Comparison of ENCODE assay signal across 16 mouse cellular contexts in genomic region chr11:6731505-6731904, GRCm38 (mm10).
"Had no signal": no experiment of that assay in that cellular context is flagged by ENCODE, and none has a peak within 500 bp of the region (broad histone marks: within the 10 kb centered on the region; RNA-seq: fewer than 3 reads in every experiment).

No protein-coding gene starts in this region.

- H3K9ac ChIP-seq: kidney, embryonic 15.5 days; liver, embryonic 15.5 days; lung, embryonic 14.5 days; neural tube, embryonic 15.5 days had no signal

- DNase-seq: kidney, adult 2 months; kidney, postnatal 14 days; lung, embryonic 14.5 days; lung, postnatal 14 days; retina, postnatal 1 day; spleen, adult 18-20 months; thymus, postnatal 4 days had no signal

- H3K4me3 ChIP-seq: kidney, embryonic 15.5 days; limb, embryonic 10.5 days; liver, embryonic 15.5 days; megakaryocyte, embryonic 14.5 days; myocyte; neural tube, embryonic 15.5 days had no signal

- H3K27me3 ChIP-seq: kidney, embryonic 15.5 days; liver, embryonic 15.5 days; megakaryocyte, embryonic 14.5 days; neural tube, embryonic 15.5 days had no signal

- H3K27ac ChIP-seq: kidney, embryonic 15.5 days; limb, embryonic 10.5 days; liver, embryonic 15.5 days; macrophage; neural tube, embryonic 15.5 days had no signal

- ATAC-seq: intestine, embryonic 16.5 days had no signal

- H3K4me2 ChIP-seq: kidney, embryonic 15.5 days; liver, embryonic 11.5 days; liver, embryonic 15.5 days; lung, embryonic 14.5 days; neural tube, embryonic 15.5 days had no signal

- H3K9me3 ChIP-seq: kidney, embryonic 15.5 days; limb, embryonic 10.5 days; liver, embryonic 15.5 days; megakaryocyte, embryonic 14.5 days; neural tube, embryonic 15.5 days had no signal

- H3K4me1 ChIP-seq: kidney, embryonic 15.5 days; limb, embryonic 10.5 days; liver, embryonic 15.5 days; megakaryocyte, embryonic 14.5 days; neural tube, embryonic 15.5 days had no signal

- H3K36me3 ChIP-seq: kidney, embryonic 15.5 days; limb, embryonic 10.5 days; liver, embryonic 15.5 days; neural tube, embryonic 15.5 days had no signal
